Mouse (Mus musculus) testis, postnatal 10 days (tissue): Measurements from ENCODE around the gene Gm17651.

Source experiments
- DNase-seq: peaks from one replicate; pipeline ENCODE4 v3.0.0; 2021; ENCODE audit warnings: low spot score

Gm17651 gene

DNA sequence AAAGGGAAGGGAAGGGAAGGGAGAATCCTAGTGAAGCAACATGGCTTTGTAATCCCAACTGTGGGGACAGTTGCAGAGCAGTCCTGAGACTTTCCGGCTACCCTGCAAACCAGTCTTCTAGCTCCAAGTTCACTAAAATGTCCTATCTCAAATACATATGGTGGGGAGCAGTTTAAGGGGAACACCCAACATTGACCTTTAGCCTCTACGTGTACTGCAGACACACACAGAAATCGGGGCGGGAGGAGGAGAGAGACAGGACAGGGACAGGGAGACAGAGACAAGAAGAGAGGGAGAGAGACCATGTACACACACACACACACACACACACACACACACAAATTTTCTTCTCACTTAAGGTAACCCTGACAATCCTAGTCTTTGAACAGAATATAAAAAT lies 44.6 kb downstream of the Gm17651 start:
- DNase-seq, result no peak

- DNase-seq, result peak; percentile 69
These were observed 46.0 kb downstream of the Gm17651 start, which contains the start of gene Fmo5 for GRCm38 (mm10) chr3:97628391-97629001. Fmo5 (plus strand) TSS chr3:97628804.

GRCm38 (mm10) chr3:97627893-97628292 lies 46.6 kb downstream of the Gm17651 start:
- no peak for DNase-seq

DNA sequence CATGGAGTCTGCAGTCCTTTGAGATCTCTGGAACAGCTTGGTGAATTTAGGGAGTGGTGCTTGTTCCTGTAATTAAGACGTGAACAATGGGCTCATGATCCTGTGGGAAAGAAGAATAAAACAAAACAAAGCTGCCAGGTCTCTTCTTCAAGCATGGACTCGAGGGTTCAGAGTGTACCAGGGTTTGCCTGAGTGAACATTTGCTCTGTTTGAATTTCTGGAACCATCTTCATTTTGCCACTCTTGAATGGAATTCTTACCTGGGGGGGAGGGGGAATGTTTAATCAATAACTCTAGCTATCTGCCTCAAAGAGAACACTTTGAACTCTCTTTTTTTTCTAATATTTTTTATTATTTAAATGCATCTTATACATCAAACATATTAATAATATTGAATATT lies 49.9 kb downstream of the Gm17651 start:
- DNase-seq, result no peak
